Mouse (Mus musculus): ENCODE results near the gene Klhl13. TPM values are rescaled to one million over a fixed set of nuclear protein-coding genes. Genes with fewer than 3 reads are reported as not detected.

Klhl13 gene
- polyA plus RNA-seq, 1 experiment = 407 TPM

- Histone ChIP-seq H3K27ac (ENCODE audit: insufficient read depth, low read length) (no peak overlapping the region), H3K4me3 (ENCODE audit: low read depth, low read length) (no peak overlapping the region), H3K4me1 (ENCODE audit: control insufficient read depth, insufficient read depth, low read length) (no peaks in the 10 kb centered on the region), H3K36me3 (ENCODE audit: control insufficient read depth, insufficient read depth, low read length, poor library complexity, severe bottlenecking) (no peaks in the 10 kb centered on the region), H3K9me3 (replicated peaks; ENCODE audit: control insufficient read depth, insufficient read depth, low read length, poor library complexity, severe bottlenecking) (no peaks in the 10 kb centered on the region), H3K9ac (ENCODE audit: low read depth, poor library complexity, severe bottlenecking) (no peak overlapping the region), H3K27me3 (ENCODE audit: control insufficient read depth, insufficient read depth, low read length, poor library complexity, severe bottlenecking) (no peaks in the 10 kb centered on the region)
- TF ChIP-seq POLR2A (IDR thresholded peaks at IDR 0.05; ENCODE audit: insufficient read depth, low read length) = no peak
- no peak for TF ChIP-seq CTCF (IDR thresholded peaks at IDR 0.05; ENCODE audit: low read depth, low read length)
- no peak for TF ChIP-seq EP300 (IDR thresholded peaks at IDR 0.05; ENCODE audit: insufficient read depth, low read depth, low read length)
These were observed 14.8 kb downstream of the Klhl13 start for GRCm38 (mm10) chrX:23350083-23350482.

GRCm38 (mm10) chrX:23328116-23328515, 36.8 kb downstream of the Klhl13 start:
- Histone ChIP-seq H3K4me1 (ENCODE audit: control insufficient read depth, insufficient read depth, low read length) (no peaks in the 10 kb centered on the region), H3K36me3 (ENCODE audit: control insufficient read depth, insufficient read depth, low read length, poor library complexity, severe bottlenecking) (no peaks in the 10 kb centered on the region), H3K27me3 (ENCODE audit: control insufficient read depth, insufficient read depth, low read length, poor library complexity, severe bottlenecking) (no peaks in the 10 kb centered on the region), H3K9me3 (replicated peaks; ENCODE audit: control insufficient read depth, insufficient read depth, low read length, poor library complexity, severe bottlenecking) (0 out of 2 replicates have a peak, but pooled peaks cover 4% of the 10 kb centered on the region), H3K4me3 (ENCODE audit: low read depth, low read length) (no peak overlapping the region), H3K27ac (ENCODE audit: insufficient read depth, low read length) (no peak overlapping the region), H3K9ac (ENCODE audit: low read depth, poor library complexity, severe bottlenecking) (no peak overlapping the region)
- TF ChIP-seq EP300 (IDR thresholded peaks at IDR 0.05; ENCODE audit: insufficient read depth, low read depth, low read length) (no peak), CTCF (IDR thresholded peaks at IDR 0.05; ENCODE audit: low read depth, low read length) (no peak), POLR2A (IDR thresholded peaks at IDR 0.05; ENCODE audit: insufficient read depth, low read length) (no peak)

- no peaks in the 10 kb centered on the region for H3K36me3 ChIP-seq (ENCODE audit: control insufficient read depth, insufficient read depth, low read length, poor library complexity, severe bottlenecking)
- no peak overlapping the region for H3K9ac ChIP-seq (ENCODE audit: low read depth, poor library complexity, severe bottlenecking)
- no peak overlapping the region for H3K27ac ChIP-seq (ENCODE audit: insufficient read depth, low read length)
- H3K9me3 ChIP-seq (replicated peaks; ENCODE audit: control insufficient read depth, insufficient read depth, low read length, poor library complexity, severe bottlenecking) = no peaks in the 10 kb centered on the region
- TF ChIP-seq CTCF (IDR thresholded peaks at IDR 0.05; ENCODE audit: low read depth, low read length) (no peak), EP300 (IDR thresholded peaks at IDR 0.05; ENCODE audit: insufficient read depth, low read depth, low read length) (no peak), POLR2A (IDR thresholded peaks at IDR 0.05; ENCODE audit: insufficient read depth, low read length) (no peak)
- no peaks in the 10 kb centered on the region for H3K4me1 ChIP-seq (ENCODE audit: control insufficient read depth, insufficient read depth, low read length)
- H3K4me3 ChIP-seq (ENCODE audit: low read depth, low read length) = no peak overlapping the region
- H3K27me3 ChIP-seq (ENCODE audit: control insufficient read depth, insufficient read depth, low read length, poor library complexity, severe bottlenecking) = no peaks in the 10 kb centered on the region
These were observed 46.0 kb downstream of the Klhl13 start for GRCm38 (mm10) chrX:23318857-23319256.

GRCm38 (mm10) chrX:23295952-23296598, 68.8 kb downstream of the Klhl13 start:
- Histone ChIP-seq H3K9me3 (replicated peaks; ENCODE audit: control insufficient read depth, insufficient read depth, low read length, poor library complexity, severe bottlenecking) (no peaks in the 10 kb centered on the region), H3K27ac (ENCODE audit: insufficient read depth, low read length) (no peak overlapping the region), H3K27me3 (ENCODE audit: control insufficient read depth, insufficient read depth, low read length, poor library complexity, severe bottlenecking) (no peaks in the 10 kb centered on the region), H3K4me1 (ENCODE audit: control insufficient read depth, insufficient read depth, low read length) (no peaks in the 10 kb centered on the region), H3K36me3 (ENCODE audit: control insufficient read depth, insufficient read depth, low read length, poor library complexity, severe bottlenecking) (no peaks in the 10 kb centered on the region), H3K9ac (ENCODE audit: low read depth, poor library complexity, severe bottlenecking) (no peak overlapping the region), H3K4me3 (ENCODE audit: low read depth, low read length) (no peak overlapping the region)
- TF ChIP-seq CTCF (IDR thresholded peaks at IDR 0.05; ENCODE audit: low read depth, low read length) = peak; percentile 4
- TF ChIP-seq POLR2A (IDR thresholded peaks at IDR 0.05; ENCODE audit: insufficient read depth, low read length) = no peak

DNA sequence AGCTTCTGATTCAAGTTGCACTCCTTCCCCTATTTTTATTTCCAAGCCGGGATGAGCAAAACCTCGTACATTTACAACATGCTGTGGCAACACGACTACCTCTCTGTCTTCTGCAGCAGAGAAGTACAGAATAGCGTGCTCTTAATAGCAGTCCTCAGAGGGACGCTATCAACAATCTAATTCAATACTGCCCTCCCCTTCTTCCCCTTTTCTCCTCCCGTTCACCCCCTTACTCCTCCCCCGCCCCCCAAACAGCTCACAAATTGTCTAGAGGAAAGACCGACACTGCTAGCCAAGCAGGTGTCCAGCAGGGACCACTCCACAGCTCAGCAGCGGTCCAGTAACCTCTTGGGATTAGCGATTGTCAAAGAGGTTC, 79.5 kb downstream of the Klhl13 start:
- Histone ChIP-seq H3K9ac (ENCODE audit: low read depth, poor library complexity, severe bottlenecking) (no peak overlapping the region), H3K27ac (ENCODE audit: insufficient read depth, low read length) (no peak overlapping the region), H3K4me3 (ENCODE audit: low read depth, low read length) (no peak overlapping the region), H3K36me3 (ENCODE audit: control insufficient read depth, insufficient read depth, low read length, poor library complexity, severe bottlenecking) (no peaks in the 10 kb centered on the region), H3K4me1 (ENCODE audit: control insufficient read depth, insufficient read depth, low read length) (no peaks in the 10 kb centered on the region), H3K9me3 (replicated peaks; ENCODE audit: control insufficient read depth, insufficient read depth, low read length, poor library complexity, severe bottlenecking) (no peaks in the 10 kb centered on the region), H3K27me3 (ENCODE audit: control insufficient read depth, insufficient read depth, low read length, poor library complexity, severe bottlenecking) (no peaks in the 10 kb centered on the region)
- TF ChIP-seq EP300 (IDR thresholded peaks at IDR 0.05; ENCODE audit: insufficient read depth, low read depth, low read length) (no peak), POLR2A (IDR thresholded peaks at IDR 0.05; ENCODE audit: insufficient read depth, low read length) (no peak), CTCF (IDR thresholded peaks at IDR 0.05; ENCODE audit: low read depth, low read length) (no peak)

DNA sequence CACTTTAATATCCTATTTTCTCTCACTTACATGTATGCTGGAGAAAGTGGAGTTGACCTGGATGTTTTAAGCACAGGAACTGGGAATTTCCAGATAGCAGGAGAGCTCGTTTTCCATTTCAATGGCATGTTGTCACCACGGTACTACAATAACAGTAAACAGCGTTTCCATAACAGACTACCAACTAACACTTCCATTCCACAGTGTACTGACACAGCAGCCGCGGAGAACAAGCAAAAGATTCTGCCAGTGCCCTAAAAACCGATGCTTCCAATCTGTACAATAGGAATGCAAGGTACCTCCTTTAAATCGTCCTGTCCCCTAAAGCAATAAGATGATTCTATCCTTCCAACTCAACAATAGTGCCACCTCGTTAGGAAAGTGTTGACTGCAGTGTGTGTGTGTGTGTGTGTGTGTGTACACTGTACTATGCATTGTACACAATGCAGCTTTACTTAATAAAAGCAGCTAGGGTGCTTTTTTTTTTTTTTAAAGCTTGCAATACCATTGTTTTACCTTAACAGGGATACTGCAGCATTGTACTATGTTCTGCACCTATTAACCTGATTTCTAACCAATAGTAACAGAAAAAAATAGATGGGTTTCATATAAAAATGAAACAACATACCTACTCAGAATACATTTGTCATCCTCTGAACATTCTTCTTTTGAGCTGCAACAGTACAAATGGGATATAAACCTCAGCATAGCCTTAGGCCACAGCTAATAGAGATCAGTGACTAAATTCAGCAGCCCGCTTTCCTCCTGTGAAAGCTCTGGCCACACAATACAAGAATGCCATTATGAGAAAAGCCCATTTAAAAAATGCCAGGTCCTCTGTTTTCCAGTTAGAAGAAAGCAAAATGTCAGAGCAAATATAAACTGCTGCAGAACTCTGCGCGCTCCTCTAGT, 80.1 kb downstream of the Klhl13 start:
- Histone ChIP-seq H3K36me3 (ENCODE audit: control insufficient read depth, insufficient read depth, low read length, poor library complexity, severe bottlenecking) (no peaks in the 10 kb centered on the region), H3K9ac (ENCODE audit: low read depth, poor library complexity, severe bottlenecking) (no peak overlapping the region), H3K9me3 (replicated peaks; ENCODE audit: control insufficient read depth, insufficient read depth, low read length, poor library complexity, severe bottlenecking) (no peaks in the 10 kb centered on the region), H3K27ac (ENCODE audit: insufficient read depth, low read length) (no peak overlapping the region), H3K4me3 (ENCODE audit: low read depth, low read length) (no peak overlapping the region), H3K27me3 (ENCODE audit: control insufficient read depth, insufficient read depth, low read length, poor library complexity, severe bottlenecking) (no peaks in the 10 kb centered on the region), H3K4me1 (ENCODE audit: control insufficient read depth, insufficient read depth, low read length) (no peaks in the 10 kb centered on the region)
- TF ChIP-seq POLR2A (IDR thresholded peaks at IDR 0.05; ENCODE audit: insufficient read depth, low read length) = no peak
